In genomic region chr13:95746509-95746908, GRCm38 (mm10) we compare ENCODE assay signal across 9 mouse cellular contexts. TPM values are rescaled to one million over a fixed set of nuclear protein-coding genes. Genes with fewer than 3 reads are reported as not detected.
DNase-seq lines count a peak whose midpoint lies in the region; ATAC-seq lines count a peak whose summit lies in the region.
"Had no signal": no experiment of that assay in that cellular context is flagged by ENCODE, and none has a peak within 500 bp of the region (broad histone marks: within the 10 kb centered on the region; RNA-seq: fewer than 3 reads in every experiment).

No protein-coding gene starts in this region.

- H3K27me3 ChIP-seq in splenic B cell, adult 2 months (ENCODE audit: control insufficient read depth, insufficient read depth, low read length, poor library complexity, severe bottlenecking): no peaks in the 10 kb centered on the region
- H3K27me3 ChIP-seq: limb, embryonic 15.5 days had no signal

- H3K36me3 ChIP-seq in splenic B cell, adult 2 months (ENCODE audit: control insufficient read depth, insufficient read depth, low read length, poor library complexity, severe bottlenecking): no peaks in the 10 kb centered on the region
- H3K36me3 ChIP-seq: limb, embryonic 15.5 days had no signal

- DNase-seq in gastrocnemius, adult 18-20 months (ENCODE audit: low spot score): peak; percentile 37
- DNase-seq in gastrocnemius, adult 8-10 months (ENCODE audit: low spot score in 2 of 2): no peak
- DNase-seq in adrenal gland, adult 2 months: peak; percentile 59
- peak; percentile 68 for DNase-seq in embryo, embryonic 10.5 days (ENCODE audit: low spot score)
- DNase-seq in heart, postnatal 4 days: peak; percentile 75
- peak; percentile 18 to 49 for DNase-seq in left cerebral cortex, postnatal 14 days (ENCODE audit: low spot score in 2 of 2)
- DNase-seq in splenic B cell, adult 2 months (ENCODE audit: low read depth, low spot score): peak; percentile 55

- intact Hi-C loops in left cerebral cortex, postnatal 14 days (cut with DNase I): loop anchor here (10.0 kb wide), 1 partner anchor 208 kb away; no protein-coding TSS in a partner anchor

- ATAC-seq in megakaryocyte-erythroid progenitor cell, adult 5-6 weeks (replicated peaks; ENCODE audit: low FRiP score, low TSS enrichment, poor library complexity, severe bottlenecking): peak; percentile 88

RNA-seq across cellular contexts. Expression of gene F2rl2, which starts 49.9 kb away (rescaled TPM):
- total RNA-seq in gastrocnemius, adult 18-20 months (2021): not detected
- total RNA-seq in gastrocnemius, adult 8-10 months (2022): not detected
- under 1 TPM; 0.26 to 0.52 TPM for total RNA-seq in adrenal gland, adult 2 months (2021)
- polyA plus RNA-seq in adrenal gland, adult 2 months (2012; rRNA removed): 0.12 and 0.44 TPM in 2 replicates
- total RNA-seq in heart, postnatal 4 days (2021): under 1 TPM in 1 of 2 experiments, not detected in 1; 0.14 TPM
- under 1 TPM; 0.30 to 0.35 TPM for total RNA-seq in left cerebral cortex, postnatal 14 days (2021)
- 0.70 and 1.1 TPM in 2 replicates for total RNA-seq in megakaryocyte-erythroid progenitor cell, adult 5-6 weeks (2014; fragmentation: Nextera tagmentation)
- 3.0 TPM in 2 replicates for total RNA-seq in megakaryocyte-erythroid progenitor cell, adult 5-6 weeks (2017)

Comparison
In these comparisons a context has a peak if more than half of its experiments do, and no peak if none do; other contexts are left out.
1. DNase-seq: peak in gastrocnemius, adult 18-20 months (single experiment), adrenal gland, adult 2 months (single experiment), embryo, embryonic 10.5 days (single experiment), heart, postnatal 4 days (single experiment), left cerebral cortex, postnatal 14 days (2 of 2) and splenic B cell, adult 2 months (single experiment); none in gastrocnemius, adult 8-10 months (0 of 2).